Mouse (Mus musculus): ENCODE measurements around the gene Npm1. TPM values are rescaled to one million over a fixed set of nuclear protein-coding genes. Genes with fewer than 3 reads are reported as not detected.

Gene Npm1
- polyA plus RNA-seq, 1 experiment from 2014 or later = 967 TPM

DNA sequence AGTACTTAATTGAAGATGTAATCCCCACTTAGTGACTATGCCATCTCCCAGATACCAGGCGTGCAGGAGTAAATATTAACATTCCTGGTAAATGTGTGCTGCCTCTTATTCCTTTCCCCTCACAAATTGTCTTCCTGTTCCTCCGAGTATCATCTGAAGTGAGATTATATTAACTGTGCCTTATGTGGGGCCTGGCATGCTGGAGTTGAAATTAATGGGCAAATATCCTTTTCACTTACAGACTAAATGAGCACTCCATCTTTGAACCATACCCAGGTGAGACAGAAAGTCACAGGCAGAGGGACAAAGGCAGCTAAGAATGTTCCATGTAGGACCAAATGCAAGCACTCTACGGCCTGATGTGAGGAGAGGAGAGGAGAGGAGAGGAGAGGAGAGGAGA is 12.8 kb upstream of the Npm1 start:
- Histone ChIP-seq H3K9me3 (replicated peaks) (no peaks in the 10 kb centered on the region), H3K36me3 (no peaks in the 10 kb centered on the region), H3K4me1 (no peaks in the 10 kb centered on the region), H3K4me3 (no peak overlapping the region), H3K27me3 (replicated peaks) (peaks cover 72% of the 10 kb centered on the region), H3K4me2 (no peak overlapping the region), H3K9ac (no peak overlapping the region), H3K27ac (no peak overlapping the region)
- ATAC-seq = no peak
- WGBS (ENCODE audit: insufficient replicate concordance) = 38% methylated on average over 2 of the region's 3 CpGs

GRCm38 (mm10) chr11:33170489-33170888 is 7.5 kb upstream of the Npm1 start:
- H3K4me1 ChIP-seq = no peaks in the 10 kb centered on the region
- no peaks in the 10 kb centered on the region for H3K36me3 ChIP-seq
- no peaks in the 10 kb centered on the region for H3K9me3 ChIP-seq (replicated peaks)
- no peak overlapping the region for H3K27ac ChIP-seq
- no peak for ATAC-seq
- peaks cover 54% of the 10 kb centered on the region for H3K27me3 ChIP-seq (replicated peaks)
- 12% methylated on average over 9 of the region's 9 CpGs for WGBS (ENCODE audit: insufficient replicate concordance)
- no peak overlapping the region for H3K4me2 ChIP-seq
- H3K9ac ChIP-seq = no peak overlapping the region
- no peak overlapping the region for H3K4me3 ChIP-seq

DNA sequence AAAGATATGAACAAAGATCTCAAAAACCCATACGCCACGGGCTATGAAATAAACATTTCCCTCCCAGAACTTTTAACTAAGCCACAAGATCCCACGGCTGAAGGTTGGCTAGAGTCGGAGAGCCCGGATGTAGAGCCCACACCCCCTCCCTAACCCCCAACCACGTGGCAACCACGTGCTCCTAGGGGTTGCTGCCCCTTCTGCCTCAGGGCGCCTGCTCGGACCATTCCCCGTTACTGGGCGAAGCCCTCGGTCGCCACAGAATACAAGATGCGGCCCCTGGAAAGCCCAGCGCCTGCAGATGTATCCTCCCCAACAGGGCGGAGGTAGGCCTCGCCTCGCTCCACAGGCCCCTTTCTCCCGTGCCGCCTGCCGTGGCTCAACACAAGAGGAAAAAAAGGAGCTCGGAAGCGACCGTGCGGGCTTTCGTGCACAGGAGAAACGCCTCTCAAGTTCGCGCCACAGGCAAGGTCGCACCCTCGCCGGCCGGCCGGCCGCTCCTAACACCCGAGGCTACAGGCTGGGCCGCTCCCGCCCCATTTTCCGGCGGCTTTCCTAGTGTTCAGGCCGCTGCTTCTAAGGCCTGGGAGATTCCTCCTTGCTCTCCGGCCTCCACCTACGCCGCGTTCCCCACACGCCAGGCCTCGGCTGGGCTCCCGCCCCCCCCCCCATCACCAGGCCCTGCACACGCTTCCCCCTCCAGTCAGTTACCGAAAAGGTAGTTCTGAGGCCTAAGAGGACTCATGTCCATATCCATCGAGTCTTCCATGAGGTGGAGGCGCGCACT is 602 bp downstream of the Npm1 start:
- H3K27me3 ChIP-seq (replicated peaks) = peaks cover 4% of the 10 kb centered on the region
- peaks cover 41% of the 10 kb centered on the region for H3K36me3 ChIP-seq
- H3K9me3 ChIP-seq (replicated peaks) = no peaks in the 10 kb centered on the region
- peaks cover 36% of the 10 kb centered on the region for H3K4me1 ChIP-seq
- H3K4me2 ChIP-seq = peak overlapping the region; percentile 90
- H3K27ac ChIP-seq = peak overlapping the region; percentile 92
- H3K4me3 ChIP-seq = peak overlapping the region; percentile 76
- ATAC-seq = peak; percentile 48
- WGBS (ENCODE audit: insufficient replicate concordance) = 2% methylated on average over 49 of the region's 53 CpGs
- H3K9ac ChIP-seq = peak overlapping the region; percentile 87

- H3K4me1 ChIP-seq = peaks cover 36% of the 10 kb centered on the region
- no peak for ATAC-seq
- no peaks in the 10 kb centered on the region for H3K9me3 ChIP-seq (replicated peaks)
- no peaks in the 10 kb centered on the region for H3K27me3 ChIP-seq (replicated peaks)
- H3K4me2 ChIP-seq = peak overlapping the region; percentile 90; the same call in 1 of the 2 replicates
- 80% methylated on average over 3 of the region's 3 CpGs for WGBS (ENCODE audit: insufficient replicate concordance)
- H3K36me3 ChIP-seq = peaks cover 65% of the 10 kb centered on the region
- 0 out of 2 replicates have a peak overlapping the region, but pooled peaks have one; percentile 76 for H3K4me3 ChIP-seq
- no peak overlapping the region for H3K9ac ChIP-seq
- no peak overlapping the region for H3K27ac ChIP-seq
Observed at GRCm38 (mm10) chr11:33159741-33160140, 3.3 kb downstream of the Npm1 start.

DNA sequence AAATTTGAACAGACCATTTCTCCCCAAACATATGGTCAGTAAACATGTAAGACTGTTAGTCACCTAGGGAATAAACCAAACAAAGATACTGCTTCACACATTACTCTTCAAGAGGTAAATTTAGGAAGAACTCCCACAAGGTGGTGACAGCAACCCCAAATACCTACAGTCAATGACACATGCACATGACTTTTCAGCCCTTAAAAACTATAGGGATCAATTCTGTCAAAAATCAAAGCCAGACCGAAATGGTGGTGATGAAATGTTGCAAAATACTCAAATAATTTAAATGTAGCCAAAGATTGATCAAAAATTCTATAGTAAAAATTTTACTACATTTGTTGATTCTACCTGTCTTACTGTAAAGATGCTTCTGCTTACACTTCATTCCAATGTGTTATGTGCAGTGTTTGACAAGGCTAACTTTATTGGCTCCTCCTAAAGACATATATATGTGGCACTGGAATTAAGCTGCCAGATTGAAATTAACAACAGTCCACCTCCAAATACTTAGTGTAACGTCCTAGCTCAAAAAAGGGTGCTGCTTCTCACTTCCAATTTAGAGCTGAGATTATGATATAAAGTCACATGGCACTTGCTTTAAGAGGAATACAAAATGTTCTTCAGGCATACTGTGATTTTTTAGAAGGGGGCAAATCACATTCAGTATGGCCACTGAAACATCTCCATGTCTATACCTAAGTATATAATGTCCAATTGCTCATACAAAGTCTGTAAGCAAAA is 5.4 kb downstream of the Npm1 start:
- Histone ChIP-seq H3K4me2 (no peak overlapping the region), H3K9me3 (replicated peaks) (no peaks in the 10 kb centered on the region), H3K27ac (no peak overlapping the region), H3K4me3 (no peak overlapping the region), H3K36me3 (peaks cover 85% of the 10 kb centered on the region), H3K4me1 (peaks cover 27% of the 10 kb centered on the region), H3K27me3 (replicated peaks) (no peaks in the 10 kb centered on the region), H3K9ac (0 out of 2 replicates have a peak overlapping the region, but pooled peaks have one; percentile 7)
- WGBS (ENCODE audit: insufficient replicate concordance) = 69% methylated on average over 2 of the region's 2 CpGs
- no peak for ATAC-seq

GRCm38 (mm10) chr11:33156436-33157015 is 6.5 kb downstream of the Npm1 start:
- H3K4me3 ChIP-seq = no peak overlapping the region
- H3K27me3 ChIP-seq (replicated peaks) = no peaks in the 10 kb centered on the region
- WGBS (ENCODE audit: insufficient replicate concordance) = 80% methylated on average over 4 of the region's 4 CpGs
- H3K36me3 ChIP-seq = peaks cover 96% of the 10 kb centered on the region
- ATAC-seq = no peak
- H3K4me1 ChIP-seq = peaks cover 27% of the 10 kb centered on the region
- no peak overlapping the region for H3K4me2 ChIP-seq
- no peak overlapping the region for H3K9ac ChIP-seq
- no peaks in the 10 kb centered on the region for H3K9me3 ChIP-seq (replicated peaks)
- H3K27ac ChIP-seq = no peak overlapping the region

DNA sequence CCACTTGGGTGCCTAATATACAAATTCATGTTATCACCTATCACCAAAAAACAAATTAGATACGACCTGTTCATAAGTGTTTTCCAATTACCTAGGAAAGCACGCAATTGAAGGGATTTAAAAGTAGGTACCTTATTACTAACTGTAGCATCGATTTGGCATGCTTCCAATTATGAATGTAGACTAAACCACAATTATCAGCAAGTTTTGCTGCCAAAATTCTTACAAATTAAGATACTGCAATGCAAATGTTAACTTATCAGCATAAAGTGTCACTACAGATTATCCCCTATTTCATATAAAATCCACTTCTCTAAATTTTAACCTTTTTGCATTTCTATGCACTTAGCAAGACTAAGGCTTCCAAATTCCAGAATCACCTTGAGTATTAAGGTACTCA is 8.5 kb downstream of the Npm1 start:
- Histone ChIP-seq H3K4me2 (no peak overlapping the region), H3K27ac (no peak overlapping the region), H3K9me3 (replicated peaks) (no peaks in the 10 kb centered on the region), H3K4me3 (no peak overlapping the region), H3K9ac (no peak overlapping the region), H3K4me1 (peaks cover 7% of the 10 kb centered on the region), H3K27me3 (replicated peaks) (0 out of 2 replicates have a peak, but pooled peaks cover 2% of the 10 kb centered on the region), H3K36me3 (peaks cover 95% of the 10 kb centered on the region)
- WGBS (ENCODE audit: insufficient replicate concordance) = 81% methylated on average over 3 of the region's 3 CpGs
- ATAC-seq = no peak

DNA sequence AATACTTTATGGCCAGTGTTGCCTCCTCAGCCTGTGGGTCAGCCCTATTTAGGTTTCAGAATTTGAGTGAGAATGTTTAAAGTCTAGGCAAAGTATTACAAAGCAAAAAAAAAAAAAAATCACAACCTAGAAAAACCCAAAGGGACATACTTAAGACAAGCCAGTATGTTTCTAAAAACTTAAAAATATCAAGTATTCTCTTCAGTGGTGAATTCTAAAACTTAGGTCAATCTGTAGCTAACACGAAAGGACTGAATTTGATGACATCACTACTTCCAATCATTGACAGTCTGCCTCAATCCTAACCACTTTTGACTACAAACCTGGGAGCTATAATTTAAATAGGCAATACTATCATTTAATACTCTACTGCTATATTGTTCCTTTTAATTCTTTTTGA is 10.0 kb downstream of the Npm1 start:
- Histone ChIP-seq H3K27ac (no peak overlapping the region), H3K4me3 (no peak overlapping the region), H3K4me1 (peaks cover 9% of the 10 kb centered on the region), H3K9ac (no peak overlapping the region), H3K9me3 (replicated peaks) (no peaks in the 10 kb centered on the region), H3K36me3 (peaks cover 85% of the 10 kb centered on the region), H3K27me3 (replicated peaks) (peaks cover 14% of the 10 kb centered on the region), H3K4me2 (no peak overlapping the region)
- no peak for ATAC-seq
- 77% methylated on average over 1 of the region's 1 CpGs for WGBS (ENCODE audit: insufficient replicate concordance)

DNA sequence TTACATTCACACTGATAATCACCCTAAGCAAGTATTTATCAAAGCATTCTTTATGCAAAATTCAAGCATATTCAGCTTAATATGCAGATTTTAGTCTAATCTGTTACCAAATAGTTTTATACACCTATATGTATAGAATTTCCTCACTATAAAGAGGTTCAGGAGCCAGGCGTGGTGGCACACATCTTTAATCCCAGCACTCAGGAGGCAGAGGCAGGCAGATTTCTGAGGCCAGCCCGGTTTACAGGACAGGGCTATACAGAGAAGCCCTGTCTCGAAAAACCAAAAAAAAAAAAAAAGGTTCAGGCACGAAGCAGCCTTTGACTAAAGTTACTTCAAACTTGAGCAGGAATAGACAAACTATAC is 11.2 kb downstream of the Npm1 start:
- H3K27me3 ChIP-seq (replicated peaks) = peaks cover 27% of the 10 kb centered on the region
- peaks cover 74% of the 10 kb centered on the region for H3K36me3 ChIP-seq
- no peak overlapping the region for H3K9ac ChIP-seq
- H3K4me2 ChIP-seq = no peak overlapping the region
- H3K27ac ChIP-seq = no peak overlapping the region
- peaks cover 18% of the 10 kb centered on the region for H3K4me1 ChIP-seq
- no peaks in the 10 kb centered on the region for H3K9me3 ChIP-seq (replicated peaks)
- WGBS (ENCODE audit: insufficient replicate concordance) = 64% methylated on average over 4 of the region's 4 CpGs
- H3K4me3 ChIP-seq = no peak overlapping the region
- ATAC-seq = no peak

- no peaks in the 10 kb centered on the region for H3K9me3 ChIP-seq (replicated peaks)
- no peak overlapping the region for H3K4me3 ChIP-seq
- H3K36me3 ChIP-seq = peaks cover 69% of the 10 kb centered on the region
- H3K4me1 ChIP-seq = peaks cover 18% of the 10 kb centered on the region
- H3K27me3 ChIP-seq (replicated peaks) = peaks cover 32% of the 10 kb centered on the region
- no peak overlapping the region for H3K4me2 ChIP-seq
- 47% methylated on average over 3 of the region's 3 CpGs for WGBS (ENCODE audit: insufficient replicate concordance)
- ATAC-seq = no peak
- H3K9ac ChIP-seq = no peak overlapping the region
- no peak overlapping the region for H3K27ac ChIP-seq
Observed at GRCm38 (mm10) chr11:33151128-33151779, 11.8 kb downstream of the Npm1 start.

DNA sequence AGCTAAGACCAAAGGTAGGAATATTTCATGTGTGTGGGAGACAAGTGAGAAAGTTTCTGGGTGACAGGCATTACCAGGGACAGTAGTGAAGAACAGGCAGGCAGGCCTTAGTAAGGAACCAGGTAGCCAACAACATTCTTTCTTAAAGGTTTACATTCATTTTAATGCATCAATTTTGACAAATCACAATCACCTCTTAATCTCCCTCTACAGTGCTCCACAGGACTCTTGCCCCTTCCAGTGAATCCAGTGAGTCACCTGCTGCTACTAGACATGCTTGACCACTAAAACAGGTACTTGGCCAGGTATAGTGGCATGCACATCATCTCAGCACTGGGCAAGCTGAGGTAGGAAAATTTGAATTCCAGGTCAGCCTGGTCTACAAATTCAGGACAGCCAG is 12.6 kb downstream of the Npm1 start:
- no peak for ATAC-seq
- Histone ChIP-seq H3K9me3 (replicated peaks) (no peaks in the 10 kb centered on the region), H3K36me3 (peaks cover 62% of the 10 kb centered on the region), H3K4me2 (no peak overlapping the region), H3K9ac (no peak overlapping the region), H3K4me3 (no peak overlapping the region), H3K27me3 (replicated peaks) (peaks cover 41% of the 10 kb centered on the region), H3K4me1 (peaks cover 18% of the 10 kb centered on the region), H3K27ac (no peak overlapping the region)

DNA sequence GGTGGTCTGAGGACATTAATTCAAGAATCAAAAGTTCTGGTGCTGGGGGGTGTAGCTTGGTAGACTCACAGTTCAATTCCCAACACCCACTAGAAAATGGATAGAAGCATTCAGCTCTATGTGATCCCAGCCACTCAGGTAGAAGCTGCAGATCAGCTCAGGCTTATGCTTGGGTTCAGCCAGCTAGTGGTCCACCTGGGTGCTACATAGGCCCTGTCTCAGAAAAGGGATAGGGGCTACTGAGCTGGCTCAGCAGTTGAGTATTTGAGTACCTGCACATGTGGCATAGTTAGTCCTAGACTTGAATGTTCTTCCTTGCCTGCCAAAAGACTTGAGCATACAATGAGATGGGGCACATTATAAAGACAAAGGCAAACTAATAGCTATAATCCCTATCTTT is 13.6 kb downstream of the Npm1 start:
- Histone ChIP-seq H3K27me3 (replicated peaks) (peaks cover 50% of the 10 kb centered on the region), H3K9ac (no peak overlapping the region), H3K27ac (no peak overlapping the region), H3K4me2 (no peak overlapping the region), H3K4me1 (peaks cover 18% of the 10 kb centered on the region), H3K9me3 (replicated peaks) (no peaks in the 10 kb centered on the region), H3K4me3 (no peak overlapping the region), H3K36me3 (peaks cover 52% of the 10 kb centered on the region)
- ATAC-seq = peak; percentile 18; the same call in 1 of the 2 replicates

All from liver, embryonic 12.5 days (tissue).